Mouse (Mus musculus) embryonic facial prominence, embryonic 11.5 days (tissue): ENCODE measurements around the gene Clint1. TPM values are rescaled to one million over a fixed set of nuclear protein-coding genes. Genes with fewer than 3 reads are reported as not detected.

Source experiments
- ATAC-seq: fragments of 200-750 bp; cut with Nextera tagmentation; replicated peaks from 2 replicates; pipeline ENCODE4 v1.8.0; 2017; ENCODE audit warnings: low read depth; ENCODE audit not compliant: insufficient number of reproducible peaks, low FRiP score, low TSS enrichment
- DNase-seq: peaks from one replicate; pipeline ENCODE4 v3.0.0-alpha.2; 2015; ENCODE audit warnings: low spot score
- H3K27ac ChIP-seq: fragments of 300-500 bp; sonication (generic); replicated peaks from 2 replicates; pipeline ENCODE4 v1.5.1; 2014; ENCODE audit warnings: mild to moderate bottlenecking, low read depth, low read length, control low read depth
- H3K27me3 ChIP-seq: fragments of 300-500 bp; sonication (generic); 2 replicates; pipeline ENCODE4 v1.6.1; 2014; ENCODE audit warnings: mild to moderate bottlenecking, low read length, moderate library complexity, mixed read lengths; ENCODE audit not compliant: control insufficient read depth, insufficient read depth
- H3K36me3 ChIP-seq: fragments of 300-500 bp; sonication (generic); replicated peaks from 2 replicates; pipeline ENCODE4 v1.6.1; 2014; ENCODE audit warnings: low read depth, mild to moderate bottlenecking, low read length, moderate library complexity, mixed read lengths; ENCODE audit not compliant: control insufficient read depth, insufficient read depth
- H3K4me1 ChIP-seq: fragments of 300-500 bp; sonication (generic); 2 replicates; pipeline ENCODE4 v1.6.1; 2014; ENCODE audit warnings: low read length, mixed read lengths; ENCODE audit not compliant: control insufficient read depth, insufficient read depth
- H3K4me2 ChIP-seq: fragments of 300-500 bp; sonication (generic); 2 replicates; pipeline ENCODE4 v1.6.1; 2014; ENCODE audit warnings: low read depth, mild to moderate bottlenecking, control low read depth, low read length, moderate library complexity
- H3K4me3 ChIP-seq: fragments of 300-500 bp; sonication (generic); 2 replicates; pipeline ENCODE4 v1.5.1; 2014; ENCODE audit warnings: low read depth, low read length, control low read depth
- H3K9ac ChIP-seq: fragments of 300-500 bp; sonication (generic); replicated peaks from 2 replicates; pipeline ENCODE4 v1.6.1; 2014; ENCODE audit warnings: mild to moderate bottlenecking, control low read depth, low read length
- H3K9me3 ChIP-seq: fragments of 300-500 bp; sonication (generic); replicated peaks from 2 replicates; pipeline ENCODE4 v1.6.1; 2016; ENCODE audit warnings: mild to moderate bottlenecking, low read length, inconsistent platforms, mixed read lengths; ENCODE audit not compliant: control insufficient read depth
- WGBS: fragments of 180-500 bp; shearing (Covaris S2); extraction: QIAGEN DNeasy Blood & Tissue Kit; methylation state at CpG from one replicate; pipeline ENCODE4 v1.1.7; 2014; 5-methylcytosine and 5-hydroxymethylcytosine counted together
- polyA plus RNA-seq: library from polyadenylated mRNA; unstranded; fragments of >200 nt; fragmentation: Nextera tagmentation; extraction: Ambion mirVana; gene quantifications from 2 replicates; pipeline ENCODE4 v1.2.1, GENCODE M21; 2014

Clint1 gene
- polyA plus RNA-seq, 1 experiment from 2014 or later, result 71.2 TPM

GRCm38 (mm10) chr11:45849203-45849602 is 2.6 kb upstream of the Clint1 start:
- Histone ChIP-seq H3K4me2 (no peak overlapping the region), H3K36me3 (no peaks in the 10 kb centered on the region), H3K27ac (no peak overlapping the region), H3K27me3 (no peaks in the 10 kb centered on the region), H3K9me3 (no peaks in the 10 kb centered on the region), H3K9ac (no peak overlapping the region), H3K4me1 (no peaks in the 10 kb centered on the region), H3K4me3 (no peak overlapping the region)
- no peak for ATAC-seq
- no peak for DNase-seq
- 86% methylated on average over 4 of the region's 4 CpGs for WGBS

GRCm38 (mm10) chr11:45849859-45850258 is 2.0 kb upstream of the Clint1 start:
- Histone ChIP-seq H3K9ac (no peak overlapping the region), H3K9me3 (no peaks in the 10 kb centered on the region), H3K36me3 (no peaks in the 10 kb centered on the region), H3K4me2 (no peak overlapping the region), H3K4me3 (no peak overlapping the region), H3K27me3 (no peaks in the 10 kb centered on the region), H3K27ac (no peak overlapping the region), H3K4me1 (no peaks in the 10 kb centered on the region)
- ATAC-seq, result no peak
- WGBS, result 58% methylated on average over 3 of the region's 3 CpGs
- no peak for DNase-seq

GRCm38 (mm10) chr11:45850317-45850716 is 1.5 kb upstream of the Clint1 start:
- Histone ChIP-seq H3K36me3 (no peaks in the 10 kb centered on the region), H3K4me2 (no peak overlapping the region), H3K9ac (no peak overlapping the region), H3K27me3 (no peaks in the 10 kb centered on the region), H3K4me3 (no peak overlapping the region), H3K27ac (no peak overlapping the region), H3K4me1 (no peaks in the 10 kb centered on the region), H3K9me3 (no peaks in the 10 kb centered on the region)
- ATAC-seq, result no peak
- WGBS, result 44% methylated on average over 3 of the region's 3 CpGs
- DNase-seq, result no peak

- 2% methylated on average over 43 of the region's 58 CpGs for WGBS
- no peaks in the 10 kb centered on the region for H3K4me1 ChIP-seq
- peak overlapping the region; percentile 68 for H3K27ac ChIP-seq
Measured at GRCm38 (mm10) chr11:45852124-45852994, 508 bp downstream of the Clint1 start.

GRCm38 (mm10) chr11:45852995-45853317 is 1.1 kb downstream of the Clint1 start:
- Histone ChIP-seq H3K9ac (no peak overlapping the region), H3K4me1 (no peaks in the 10 kb centered on the region), H3K36me3 (no peaks in the 10 kb centered on the region), H3K4me3 (peak overlapping the region; percentile 98), H3K27me3 (no peaks in the 10 kb centered on the region), H3K4me2 (peak overlapping the region; percentile 58), H3K27ac (no peak overlapping the region), H3K9me3 (no peaks in the 10 kb centered on the region)
- no peak for ATAC-seq
- 70% methylated on average over 6 of the region's 6 CpGs for WGBS
- DNase-seq, result no peak

More at GRCm38 (mm10) chr11:45852124-45852994, 508 bp downstream of the Clint1 start:
- Histone ChIP-seq H3K36me3 (no peaks in the 10 kb centered on the region), H3K4me3 (peak overlapping the region; percentile 98), H3K9me3 (no peaks in the 10 kb centered on the region), H3K9ac (peak overlapping the region; percentile 93), H3K4me2 (peak overlapping the region; percentile 58), H3K27me3 (no peaks in the 10 kb centered on the region)
- DNase-seq (peak; percentile 62), ATAC-seq (peak; percentile 74)

- DNase-seq, result no peak
- no peak for ATAC-seq
- WGBS, result 90% methylated on average over 2 of the region's 2 CpGs
Measured at GRCm38 (mm10) chr11:45853916-45854315, 2.1 kb downstream of the Clint1 start.

GRCm38 (mm10) chr11:45854381-45854780 is 2.5 kb downstream of the Clint1 start:
- no peak overlapping the region for H3K4me3 ChIP-seq
- 78% methylated on average over 7 of the region's 7 CpGs for WGBS
- ATAC-seq, result no peak

More at GRCm38 (mm10) chr11:45853916-45854315, 2.1 kb downstream of the Clint1 start:
- H3K4me2 ChIP-seq, result no peak overlapping the region
- no peaks in the 10 kb centered on the region for H3K4me1 ChIP-seq
- no peak overlapping the region for H3K9ac ChIP-seq
- H3K4me3 ChIP-seq, result no peak overlapping the region
- H3K27me3 ChIP-seq, result no peaks in the 10 kb centered on the region
- H3K9me3 ChIP-seq, result no peaks in the 10 kb centered on the region
- H3K27ac ChIP-seq, result no peak overlapping the region
- H3K36me3 ChIP-seq, result no peaks in the 10 kb centered on the region

GRCm38 (mm10) chr11:45855407-45856148 is 3.7 kb downstream of the Clint1 start:
- Histone ChIP-seq H3K9ac (no peak overlapping the region), H3K4me3 (no peak overlapping the region), H3K27me3 (no peaks in the 10 kb centered on the region), H3K9me3 (no peaks in the 10 kb centered on the region), H3K36me3 (no peaks in the 10 kb centered on the region; the same call in 1 of the 2 replicates), H3K27ac (no peak overlapping the region), H3K4me2 (no peak overlapping the region), H3K4me1 (no peaks in the 10 kb centered on the region)
- no peak for DNase-seq
- WGBS, result 74% methylated on average over 7 of the region's 7 CpGs
- no peak for ATAC-seq

More at GRCm38 (mm10) chr11:45854381-45854780, 2.5 kb downstream of the Clint1 start:
- H3K4me2 ChIP-seq, result no peak overlapping the region
- H3K4me1 ChIP-seq, result no peaks in the 10 kb centered on the region
- no peak overlapping the region for H3K9ac ChIP-seq
- DNase-seq, result no peak
- no peaks in the 10 kb centered on the region for H3K27me3 ChIP-seq
- no peaks in the 10 kb centered on the region for H3K36me3 ChIP-seq
- no peaks in the 10 kb centered on the region for H3K9me3 ChIP-seq
- no peak overlapping the region for H3K27ac ChIP-seq
